8 mouse cellular contexts compared by ENCODE assay signal in genomic region chr4:144890690-144891120, GRCm38 (mm10). TPM values are rescaled to one million over a fixed set of nuclear protein-coding genes. Genes with fewer than 3 reads are reported as not detected.
DNase-seq lines count a peak whose midpoint lies in the region; ATAC-seq and TF ChIP-seq lines count a peak whose summit lies in the region.

No protein-coding gene starts in this region.

- H3K27me3 ChIP-seq in G1E (ENCODE audit: insufficient read depth, low read length), result peaks cover 20% of the 10 kb centered on the region; the same call in 1 of the 2 replicates
- no peaks in the 10 kb centered on the region for H3K27me3 ChIP-seq in kidney, adult 2 months (replicated peaks; ENCODE audit: control insufficient read depth, insufficient read depth, low read length)
- peaks cover 50% of the 10 kb centered on the region for H3K27me3 ChIP-seq in liver, embryonic 12.5 days (replicated peaks)
- no peaks in the 10 kb centered on the region for H3K27me3 ChIP-seq in neural tube, embryonic 11.5 days (ENCODE audit: control insufficient read depth, insufficient read depth, low read length)
- no peaks in the 10 kb centered on the region for H3K27me3 ChIP-seq in thymus, adult 2 months (ENCODE audit: control insufficient read depth, insufficient read depth, low read length)

- H3K4me3 ChIP-seq in G1E (ENCODE audit: low read depth, low read length), result no peak overlapping the region
- no peak overlapping the region for H3K4me3 ChIP-seq in kidney, adult 2 months (ENCODE audit: insufficient read depth, low read depth, low read length)
- H3K4me3 ChIP-seq in liver, embryonic 12.5 days, result no peak overlapping the region
- no peak overlapping the region for H3K4me3 ChIP-seq in neural tube, embryonic 11.5 days (ENCODE audit: low read depth, low read length)
- H3K4me3 ChIP-seq in thymus, adult 2 months (ENCODE audit: control insufficient read depth, insufficient read depth, low read length), result no peak overlapping the region

- no peak for TF ChIP-seq POLR2A in kidney, adult 2 months (IDR thresholded peaks at IDR 0.05; ENCODE audit: low read depth, low read length)
- no peak for TF ChIP-seq POLR2A in thymus, adult 2 months (IDR thresholded peaks at IDR 0.05; ENCODE audit: control insufficient read depth, extremely low read depth, insufficient read depth, low read length, poor library complexity)

- no peak overlapping the region for H3K4me2 ChIP-seq in liver, embryonic 12.5 days
- no peak overlapping the region for H3K4me2 ChIP-seq in neural tube, embryonic 11.5 days (ENCODE audit: low read depth)

- no peak overlapping the region for H3K9ac ChIP-seq in liver, embryonic 12.5 days
- no peak overlapping the region for H3K9ac ChIP-seq in neural tube, embryonic 11.5 days (ENCODE audit: low read length)

- ATAC-seq in G1E (ENCODE audit: extremely low read depth, insufficient number of reproducible peaks, low FRiP score, poor library complexity, severe bottlenecking), result peak; percentile 57
- peak; percentile 28 for ATAC-seq in liver, embryonic 12.5 days
- peak; percentile 42 for ATAC-seq in neural tube, embryonic 11.5 days (ENCODE audit: insufficient read depth, low FRiP score, low TSS enrichment)

- peaks cover 2% of the 10 kb centered on the region; the same call in 1 of the 2 replicates for H3K9me3 ChIP-seq in G1E (replicated peaks)
- 0 out of 2 replicates have a peak, but pooled peaks cover 2% of the 10 kb centered on the region for H3K9me3 ChIP-seq in liver, embryonic 12.5 days (replicated peaks)
- H3K9me3 ChIP-seq in neural tube, embryonic 11.5 days (ENCODE audit: control insufficient read depth, low read length), result no peaks in the 10 kb centered on the region

- peak overlapping the region; percentile 99; the same call in 1 of the 2 replicates for H3K27ac ChIP-seq in kidney, adult 2 months (ENCODE audit: insufficient read depth, low read depth, low read length)
- peak overlapping the region; percentile 70; the same call in 1 of the 2 replicates for H3K27ac ChIP-seq in liver, embryonic 12.5 days
- peak overlapping the region; percentile 60; the same call in 1 of the 2 replicates for H3K27ac ChIP-seq in neural tube, embryonic 11.5 days (ENCODE audit: low read depth, low read length)
- peak overlapping the region; percentile 71 for H3K27ac ChIP-seq in thymus, adult 2 months (ENCODE audit: control insufficient read depth, insufficient read depth, low read length)

- no peaks in the 10 kb centered on the region for H3K36me3 ChIP-seq in G1E (replicated peaks)
- no peaks in the 10 kb centered on the region for H3K36me3 ChIP-seq in kidney, adult 2 months (ENCODE audit: control insufficient read depth, insufficient read depth, low read length)
- H3K36me3 ChIP-seq in liver, embryonic 12.5 days, result no peaks in the 10 kb centered on the region
- no peaks in the 10 kb centered on the region for H3K36me3 ChIP-seq in neural tube, embryonic 11.5 days (ENCODE audit: control insufficient read depth, insufficient read depth, low read length)
- no peaks in the 10 kb centered on the region for H3K36me3 ChIP-seq in thymus, adult 2 months (ENCODE audit: control insufficient read depth, insufficient read depth, low read length)

- H3K4me1 ChIP-seq in G1E (ENCODE audit: insufficient read depth, low read depth, low read length), result peaks cover 27% of the 10 kb centered on the region
- peaks cover 19% of the 10 kb centered on the region for H3K4me1 ChIP-seq in kidney, adult 2 months (ENCODE audit: control insufficient read depth, insufficient read depth, low read length)
- H3K4me1 ChIP-seq in liver, embryonic 12.5 days, result peaks cover 33% of the 10 kb centered on the region
- peaks cover 17% of the 10 kb centered on the region; the same call in 1 of the 2 replicates for H3K4me1 ChIP-seq in neural tube, embryonic 11.5 days (ENCODE audit: control insufficient read depth, insufficient read depth, low read length)
- peaks cover 22% of the 10 kb centered on the region for H3K4me1 ChIP-seq in thymus, adult 2 months (replicated peaks; ENCODE audit: control insufficient read depth, insufficient read depth, low read length)

- WGBS in kidney, adult 2 months, result 17% methylated on average over 7 of the region's 7 CpGs
- WGBS in liver, embryonic 12.5 days (ENCODE audit: insufficient replicate concordance), result 8% methylated on average over 7 of the region's 7 CpGs
- 7% methylated on average over 7 of the region's 7 CpGs for WGBS in neural tube, embryonic 11.5 days
- 17% methylated on average over 7 of the region's 7 CpGs for WGBS in thymus, adult 2 months

- peak; percentile 73 for DNase-seq in 3T3-L1 (ENCODE audit: low read depth, low spot score)
- peak; percentile 53 for DNase-seq in G1E (ENCODE audit: low spot score)
- DNase-seq in cerebellum, postnatal 14 days, result peak; percentile 73 to 78
- peak; percentile 27 to 52 for DNase-seq in frontal cortex, postnatal 25 days (ENCODE audit: low spot score in 2 of 2)
- DNase-seq in kidney, adult 2 months, result peak; percentile 75
- DNase-seq in neural tube, embryonic 11.5 days (ENCODE audit: low spot score), result peak; percentile 82
- peak; percentile 80 for DNase-seq in thymus, adult 2 months

- peak; percentile 82 for TF ChIP-seq CTCF in G1E (IDR thresholded peaks at IDR 0.05; ENCODE audit: low read depth, low read length)
- peak; percentile 86 for TF ChIP-seq CTCF in kidney, adult 2 months (conservative IDR thresholded peaks at IDR 0.05; ENCODE audit: insufficient read depth, insufficient read length, low read depth, low read length)
- no peak for TF ChIP-seq CTCF in thymus, adult 2 months (IDR thresholded peaks at IDR 0.05; ENCODE audit: borderline replicate concordance, control insufficient read depth, extremely low read depth, insufficient read depth, low read length, poor library complexity)

RNA-seq across cellular contexts. Expression of gene Dhrs3, which starts 1.9 kb away (rescaled TPM):
- total RNA-seq in G1E (2014; fragmentation: Nextera tagmentation) (2.4 and 4.4 TPM in 2 replicates), G1E (2017) (20.9 and 22.4 TPM in 2 replicates)
- polyA plus RNA-seq in G1E (2012), result 0.07 and 0.36 TPM in 2 replicates
- 322 and 340 TPM in 2 replicates for polyA plus RNA-seq in kidney, adult 2 months (2012; rRNA removed)
- 33.9 and 34.9 TPM in 2 replicates for polyA plus RNA-seq in liver, embryonic 12.5 days (2016; fragmentation: Nextera tagmentation; extraction: Ambion mirVana)
- 113 and 128 TPM in 2 replicates for polyA plus RNA-seq in neural tube, embryonic 11.5 days (2014; fragmentation: Nextera tagmentation; extraction: Ambion mirVana)
- polyA plus RNA-seq in thymus, adult 2 months (2012; rRNA removed), result 224 and 227 TPM in 2 replicates

Comparison
In these comparisons a context has a peak if more than half of its experiments do, and no peak if none do; other contexts are left out.
1. RNA of gene Dhrs3, which starts 1.9 kb away (polyA plus RNA-seq): 322 to 340 TPM in kidney, adult 2 months, 224 to 227 TPM in thymus, adult 2 months, 113 to 128 TPM in neural tube, embryonic 11.5 days and 33.9 to 34.9 TPM in liver, embryonic 12.5 days; 0.07 to 0.36 TPM in G1E; every median in the first group is over 10 times any median in the second.
2. Peak in every context shown above with its lines, with median percentiles within 50 percentile points of each other: DNase-seq, ATAC-seq and H3K27ac ChIP-seq.